Mouse (Mus musculus) layer of hippocampus, postnatal 14 days (tissue): ENCODE results near the gene Sult4a1. TPM values are rescaled to one million over a fixed set of nuclear protein-coding genes. Genes with fewer than 3 reads are reported as not detected.

Experiments
- DNase-seq, 2 experiments: peaks; one replicate each; pipeline ENCODE4 v3.0.0; 2021 to 2022; ENCODE audit warnings: low spot score in 2 of 2, mixed read lengths in 1 of 2
- total RNA-seq, 2 experiments: library from RNA; stranded (reverse); gene quantifications; 2 replicates each; pipeline ENCODE4 v1.2.3; 2021

Gene Sult4a1
- total RNA-seq, 2 experiments from 2014 or later = 339 to 348 TPM

- no peak for DNase-seq
Measured at GRCm38 (mm10) chr15:84049570-84049969, 56.0 kb downstream of the Sult4a1 start.

- DNase-seq = no peak
Measured at GRCm38 (mm10) chr15:84045562-84045961, 60.0 kb downstream of the Sult4a1 start.

GRCm38 (mm10) chr15:84037067-84037466 lies 68.5 kb downstream of the Sult4a1 start:
- peak in 1 of 2 experiments; percentile 23 for DNase-seq

Other genes starting within 250 kb of the Sult4a1 start
- 1 to 10 TPM; 4.4 to 5.7 TPM for gene Efcab6, start 40.4 kb downstream of the Sult4a1 start, total RNA-seq
- gene Pnpla5, start 17.4 kb upstream of the Sult4a1 start, total RNA-seq = not detected
- 10 to 100 TPM in 1 of 2 experiments, 1 to 10 TPM in 1; 9.2 to 11.3 TPM for gene Pnpla3, start 62.1 kb upstream of the Sult4a1 start, total RNA-seq
- 10 to 100 TPM; 88.3 to 89.8 TPM for gene Samm50, start 86.5 kb upstream of the Sult4a1 start, total RNA-seq
- gene Parvb, start 126.3 kb upstream of the Sult4a1 start, total RNA-seq = 10 to 100 TPM; 56.7 to 57.8 TPM
- 1 to 10 TPM; 7.6 to 8.6 TPM for gene Parvg, start 218.3 kb upstream of the Sult4a1 start, total RNA-seq